Mouse (Mus musculus): Measurements from ENCODE around the gene Gm18596.

DNA sequence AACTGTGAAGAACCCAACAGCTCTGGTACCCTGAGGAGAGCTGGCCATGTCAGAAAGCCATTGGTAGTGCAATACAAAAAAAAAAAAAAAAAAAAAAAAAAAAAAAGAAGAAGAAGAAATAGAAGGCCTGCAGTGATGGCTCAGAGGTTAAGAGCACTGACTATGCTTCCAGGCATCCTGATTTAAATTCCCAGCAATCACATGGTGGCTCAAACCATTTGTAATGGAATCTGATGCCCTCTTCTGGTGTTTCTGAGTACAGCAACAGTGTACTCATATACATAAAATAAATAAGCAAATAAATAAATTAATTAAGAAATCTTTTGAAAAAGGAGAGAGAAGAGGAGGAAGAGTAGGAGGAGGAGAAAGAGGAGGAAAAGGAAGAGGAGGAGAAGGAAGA is 11.0 kb upstream of the Gm18596 start:
- TF ChIP-seq CTCF (IDR thresholded peaks at IDR 0.05; ENCODE audit: extremely low read depth, insufficient read length, insufficient replicate concordance, low read depth, low read length) (no peak), POLR2A (IDR thresholded peaks at IDR 0.05; ENCODE audit: low read depth, low read length) (no peak)
